Mouse (Mus musculus) granulocyte monocyte progenitor cell, adult 5-6 weeks (primary cell): Measurements from ENCODE around the gene Ino80e. TPM values are rescaled to one million over a fixed set of nuclear protein-coding genes. Genes with fewer than 3 reads are reported as not detected.
A peak's percentile ranks its signal among the peaks of the same experiment; 100 is the strongest.

ENCODE experiments used
- ATAC-seq: replicated peaks from 2 replicates; pipeline ENCODE4 v1.8.0; 2016; ENCODE audit warnings: mild to moderate bottlenecking, moderate TSS enrichment, inconsistent platforms; ENCODE audit not compliant: poor library complexity, severe bottlenecking
- total RNA-seq, 2 experiments: library from RNA; stranded (forward) in 1 of 2; stranded (reverse) in 1 of 2; fragments of 200-712, 200-1000 nt in 1 of 2; fragments of >200 nt in 1 of 2; fragmentation: Nextera tagmentation in 1 of 2; gene quantifications; 2 replicates each; pipeline ENCODE4 v1.2.3; 2014 to 2017

Gene Ino80e
- total RNA-seq, 2 experiments from 2014 or later: 23.4 to 100 TPM

GRCm38 (mm10) chr7:126818818-126819217 is 43.4 kb downstream of the Ino80e start:
- no peak for ATAC-seq

- no peak for ATAC-seq
Measured at GRCm38 (mm10) chr7:126817595-126817994, 44.6 kb downstream of the Ino80e start.

DNA sequence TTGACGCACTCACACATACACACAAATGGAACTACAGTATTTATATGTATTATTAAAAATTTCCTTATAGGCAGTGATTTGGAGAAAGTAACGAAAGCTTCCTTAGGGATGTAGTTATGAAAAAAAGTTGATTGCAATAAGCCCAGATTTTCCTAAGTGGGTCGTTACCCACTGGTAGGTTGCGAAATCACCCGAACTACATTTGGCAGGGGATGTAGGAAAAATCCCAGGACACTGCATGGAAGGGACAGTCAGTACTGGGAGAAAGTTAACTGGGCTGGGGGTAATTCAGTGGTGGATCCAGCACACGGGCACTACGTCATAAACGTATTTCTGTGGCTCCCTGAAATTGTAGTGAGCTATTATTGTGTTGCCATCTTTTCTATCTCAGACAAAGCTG is 45.7 kb downstream of the Ino80e start:
- ATAC-seq: no peak

DNA sequence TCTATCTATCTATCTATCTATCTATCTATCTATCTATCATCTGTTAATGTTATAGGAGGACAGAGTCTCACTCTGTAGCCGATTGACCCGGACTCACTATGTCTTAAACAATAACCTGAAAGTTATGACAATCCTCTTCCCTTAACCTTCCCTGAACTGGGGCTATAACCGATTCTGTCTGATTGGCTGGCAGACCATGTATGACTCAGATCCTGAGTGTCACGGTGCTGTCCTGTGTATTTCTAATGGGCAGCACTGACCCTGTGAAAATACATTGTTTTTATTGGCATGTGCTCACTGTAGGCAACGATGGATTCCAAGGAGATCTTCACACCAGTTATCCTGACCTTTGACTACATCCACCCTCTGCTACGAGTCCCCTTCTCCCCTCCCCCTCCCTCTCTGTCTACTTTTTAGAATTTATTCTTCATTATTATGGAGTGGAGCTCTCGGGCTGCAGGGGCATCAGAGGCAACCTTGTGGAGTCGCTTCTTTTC is 46.4 kb downstream of the Ino80e start:
- ATAC-seq: no peak

DNA sequence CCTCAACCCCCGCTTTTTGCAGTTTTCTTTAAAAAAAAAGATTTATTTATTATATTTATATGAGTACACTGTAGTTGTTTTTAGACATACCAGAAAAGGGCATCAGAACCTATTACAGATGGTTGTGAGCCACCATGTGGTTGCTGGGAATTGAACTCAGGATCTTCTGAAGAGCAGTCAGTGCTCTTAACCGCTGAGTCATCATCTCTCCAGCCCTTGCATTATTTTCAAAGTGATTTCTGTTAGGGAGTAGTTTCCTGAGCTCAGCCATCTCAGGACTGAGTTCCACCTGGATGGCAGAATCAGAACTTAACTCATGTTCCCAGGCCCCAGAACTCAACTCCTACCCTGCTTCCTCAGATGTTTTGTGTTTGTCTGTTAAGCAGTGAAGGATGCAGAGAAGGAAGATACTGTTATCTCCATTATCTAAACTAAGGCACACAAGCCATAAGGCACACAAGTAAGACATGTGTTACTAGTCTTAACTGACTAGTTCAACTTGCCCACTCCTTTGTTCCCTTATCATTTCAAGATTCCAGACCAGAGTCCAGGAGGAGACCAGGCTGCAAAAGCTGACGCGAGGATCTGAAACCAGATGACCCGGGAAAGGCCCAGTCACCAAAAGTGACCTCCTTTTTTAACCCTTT is 52.3 kb downstream of the Ino80e start:
- ATAC-seq: no peak

GRCm38 (mm10) chr7:126808703-126809455 is 53.3 kb downstream of the Ino80e start:
- ATAC-seq: peak; percentile 92

GRCm38 (mm10) chr7:126807405-126807804 is 54.8 kb downstream of the Ino80e start:
- no peak for ATAC-seq

DNA sequence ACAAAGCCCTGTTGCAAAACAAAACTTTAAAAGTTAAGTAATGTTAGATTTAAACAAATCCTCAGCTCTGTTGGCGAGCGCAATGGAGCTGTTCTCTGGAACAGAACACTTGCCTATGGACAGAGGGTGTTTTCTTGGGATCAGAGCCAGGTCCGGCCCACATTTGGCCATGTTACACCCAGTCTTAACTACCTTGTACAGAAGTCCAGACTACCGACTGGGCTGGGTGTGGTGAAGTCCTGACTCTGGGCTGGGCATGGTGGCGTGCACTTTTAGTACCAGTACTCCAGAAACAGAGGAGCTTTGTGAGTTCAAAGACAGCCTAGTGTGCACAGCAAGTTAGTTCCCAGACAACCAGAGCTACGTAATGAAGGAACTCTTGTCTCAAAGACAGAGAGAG is 55.2 kb downstream of the Ino80e start:
- ATAC-seq: no peak

- ATAC-seq: no peak
Measured at GRCm38 (mm10) chr7:126803751-126804150, 58.4 kb downstream of the Ino80e start.

GRCm38 (mm10) chr7:126803181-126803580 is 59.0 kb downstream of the Ino80e start:
- ATAC-seq: no peak

GRCm38 (mm10) chr7:126802134-126802889 is 59.9 kb downstream of the Ino80e start:
- ATAC-seq: no peak

GRCm38 (mm10) chr7:126801057-126801422 is 61.1 kb downstream of the Ino80e start:
- no peak for ATAC-seq

Other genes with a start within 250 kb of the Ino80e start
Only the 30 nearest of the 31 such genes appear.
- 129 and 133 TPM in 2 replicates for gene Sgf29, start 213.1 kb downstream of the Ino80e start, total RNA-seq (2014; fragmentation: Nextera tagmentation)
- 53.3 and 79.1 TPM in 2 replicates for gene Sgf29, start 213.1 kb downstream of the Ino80e start, total RNA-seq (2017)
- 0.85 TPM in 1 of 2 replicates, not detected in the other for gene Sult1a1, start 185.9 kb downstream of the Ino80e start, total RNA-seq (2014; fragmentation: Nextera tagmentation)
- 0.56 and 1.6 TPM in 2 replicates for gene Sult1a1, start 185.9 kb downstream of the Ino80e start, total RNA-seq (2017)
- gene Bola2, start 167.0 kb downstream of the Ino80e start, total RNA-seq (2014; fragmentation: Nextera tagmentation): 151 and 195 TPM in 2 replicates
- 135 and 158 TPM in 2 replicates for gene Bola2, start 167.0 kb downstream of the Ino80e start, total RNA-seq (2017)
- 9.3 and 13.3 TPM in 2 replicates for gene Slx1b, start 166.6 kb downstream of the Ino80e start, total RNA-seq (2014; fragmentation: Nextera tagmentation)
- gene Slx1b, start 166.6 kb downstream of the Ino80e start, total RNA-seq (2017): 5.4 and 6.3 TPM in 2 replicates
- 497 and 510 TPM in 2 replicates for gene Coro1a, start 154.6 kb downstream of the Ino80e start, total RNA-seq (2014; fragmentation: Nextera tagmentation)
- 409 and 441 TPM in 2 replicates for gene Coro1a, start 154.6 kb downstream of the Ino80e start, total RNA-seq (2017)
- gene Mapk3, start 102.8 kb downstream of the Ino80e start, total RNA-seq (2014; fragmentation: Nextera tagmentation): 90.7 and 111 TPM in 2 replicates
- 52.5 and 53.0 TPM in 2 replicates for gene Mapk3, start 102.8 kb downstream of the Ino80e start, total RNA-seq (2017)
- gene Gdpd3, start 96.0 kb downstream of the Ino80e start, total RNA-seq (2014; fragmentation: Nextera tagmentation): 13.0 and 27.7 TPM in 2 replicates
- 3.6 and 11.3 TPM in 2 replicates for gene Gdpd3, start 96.0 kb downstream of the Ino80e start, total RNA-seq (2017)
- 29.6 and 42.6 TPM in 2 replicates for gene Ypel3, start 85.4 kb downstream of the Ino80e start, total RNA-seq (2014; fragmentation: Nextera tagmentation)
- 16.2 and 17.4 TPM in 2 replicates for gene Ypel3, start 85.4 kb downstream of the Ino80e start, total RNA-seq (2017)
- 0.58 TPM in 1 of 2 replicates, not detected in the other for gene Tbx6, start 80.9 kb downstream of the Ino80e start, total RNA-seq (2014; fragmentation: Nextera tagmentation)
- not detected in 2 replicates for gene Tbx6, start 80.9 kb downstream of the Ino80e start, total RNA-seq (2017)
- 160 and 219 TPM in 2 replicates for gene Ppp4c, start 69.9 kb downstream of the Ino80e start, total RNA-seq (2014; fragmentation: Nextera tagmentation)
- gene Ppp4c, start 69.9 kb downstream of the Ino80e start, total RNA-seq (2017): 131 and 137 TPM in 2 replicates
- not detected in 2 replicates for gene Fam57b, start 64.7 kb downstream of the Ino80e start, total RNA-seq (2014; fragmentation: Nextera tagmentation)
- not detected in 2 replicates for gene Fam57b, start 64.7 kb downstream of the Ino80e start, total RNA-seq (2017)
- gene 4930451I11Rik, start 30.7 kb downstream of the Ino80e start, total RNA-seq (2014; fragmentation: Nextera tagmentation): not detected in 2 replicates
- not detected in 2 replicates for gene 4930451I11Rik, start 30.7 kb downstream of the Ino80e start, total RNA-seq (2017)
- not detected in 2 replicates for gene Doc2a, start 15.0 kb downstream of the Ino80e start, total RNA-seq (2014; fragmentation: Nextera tagmentation)
- 0.15 TPM in 1 of 2 replicates, not detected in the other for gene Doc2a, start 15.0 kb downstream of the Ino80e start, total RNA-seq (2017)
- gene Hirip3, start 405 bp downstream of the Ino80e start, total RNA-seq (2014; fragmentation: Nextera tagmentation): 62.2 and 65.9 TPM in 2 replicates
- 168 and 171 TPM in 2 replicates for gene Hirip3, start 405 bp downstream of the Ino80e start, total RNA-seq (2017)
- gene Taok2, start 22.3 kb upstream of the Ino80e start, total RNA-seq (2014; fragmentation: Nextera tagmentation): 28.0 and 45.8 TPM in 2 replicates
- 29.9 and 35.6 TPM in 2 replicates for gene Taok2, start 22.3 kb upstream of the Ino80e start, total RNA-seq (2017)
- 27.9 and 31.9 TPM in 2 replicates for gene Tmem219, start 60.5 kb upstream of the Ino80e start, total RNA-seq (2014; fragmentation: Nextera tagmentation)
- gene Tmem219, start 60.5 kb upstream of the Ino80e start, total RNA-seq (2017): 20.0 and 26.5 TPM in 2 replicates
- 12.4 and 23.1 TPM in 2 replicates for gene Kctd13, start 66.5 kb upstream of the Ino80e start, total RNA-seq (2014; fragmentation: Nextera tagmentation)
- gene Kctd13, start 66.5 kb upstream of the Ino80e start, total RNA-seq (2017): 9.7 and 10.3 TPM in 2 replicates
- gene Asphd1, start 87.2 kb upstream of the Ino80e start, total RNA-seq (2014; fragmentation: Nextera tagmentation): not detected in 2 replicates
- not detected in 2 replicates for gene Asphd1, start 87.2 kb upstream of the Ino80e start, total RNA-seq (2017)
- gene Sez6l2, start 88.2 kb upstream of the Ino80e start, total RNA-seq (2014; fragmentation: Nextera tagmentation): 3.4 and 6.4 TPM in 2 replicates
- gene Sez6l2, start 88.2 kb upstream of the Ino80e start, total RNA-seq (2017): 0.46 and 1.4 TPM in 2 replicates
- gene Cdipt, start 113.5 kb upstream of the Ino80e start, total RNA-seq (2014; fragmentation: Nextera tagmentation): 72.3 and 78.9 TPM in 2 replicates
- 38.2 and 63.1 TPM in 2 replicates for gene Cdipt, start 113.5 kb upstream of the Ino80e start, total RNA-seq (2017)
- 1.1 and 2.7 TPM in 2 replicates for gene Cdiptos, start 113.7 kb upstream of the Ino80e start, total RNA-seq (2014; fragmentation: Nextera tagmentation)
- gene Cdiptos, start 113.7 kb upstream of the Ino80e start, total RNA-seq (2017): 0.26 and 1.1 TPM in 2 replicates
- gene Mvp, start 152.2 kb upstream of the Ino80e start, total RNA-seq (2014; fragmentation: Nextera tagmentation): 9.8 and 13.1 TPM in 2 replicates
- gene Mvp, start 152.2 kb upstream of the Ino80e start, total RNA-seq (2017): 17.7 and 22.1 TPM in 2 replicates
- not detected in 2 replicates for gene Pagr1b, start 154.1 kb upstream of the Ino80e start, total RNA-seq (2014; fragmentation: Nextera tagmentation)
- gene Pagr1b, start 154.1 kb upstream of the Ino80e start, total RNA-seq (2017): 10.5 TPM in 1 of 2 replicates, not detected in the other
- 17.5 and 50.8 TPM in 2 replicates for gene Pagr1a, start 155.0 kb upstream of the Ino80e start, total RNA-seq (2014; fragmentation: Nextera tagmentation)
- 3.4 and 27.2 TPM in 2 replicates for gene Pagr1a, start 155.0 kb upstream of the Ino80e start, total RNA-seq (2017)
- gene Gm42742, start 158.7 kb upstream of the Ino80e start, total RNA-seq (2014; fragmentation: Nextera tagmentation): 2.3 and 28.3 TPM in 2 replicates
- gene Gm42742, start 158.7 kb upstream of the Ino80e start, total RNA-seq (2017): 32.7 and 35.4 TPM in 2 replicates
- gene Prrt2, start 158.8 kb upstream of the Ino80e start, total RNA-seq (2014; fragmentation: Nextera tagmentation): 1.8 and 6.9 TPM in 2 replicates
- 0.43 and 1.6 TPM in 2 replicates for gene Prrt2, start 158.8 kb upstream of the Ino80e start, total RNA-seq (2017)
- 143 and 169 TPM in 2 replicates for gene Maz, start 164.7 kb upstream of the Ino80e start, total RNA-seq (2014; fragmentation: Nextera tagmentation)
- gene Maz, start 164.7 kb upstream of the Ino80e start, total RNA-seq (2017): 52.5 and 77.5 TPM in 2 replicates
- gene Kif22, start 180.1 kb upstream of the Ino80e start, total RNA-seq (2014; fragmentation: Nextera tagmentation): 26.2 and 29.2 TPM in 2 replicates
- 65.0 and 67.4 TPM in 2 replicates for gene Kif22, start 180.1 kb upstream of the Ino80e start, total RNA-seq (2017)
- not detected in 2 replicates for gene Zg16, start 225.0 kb upstream of the Ino80e start, total RNA-seq (2014; fragmentation: Nextera tagmentation)
- gene Zg16, start 225.0 kb upstream of the Ino80e start, total RNA-seq (2017): 1.6 and 2.5 TPM in 2 replicates
- gene AI467606, start 229.0 kb upstream of the Ino80e start, total RNA-seq (2014; fragmentation: Nextera tagmentation): 19.3 and 22.1 TPM in 2 replicates
- 23.5 and 25.9 TPM in 2 replicates for gene AI467606, start 229.0 kb upstream of the Ino80e start, total RNA-seq (2017)